Mouse (Mus musculus) inflammation-experienced regulatory T-cells (primary cell): Measurements from ENCODE around the gene Elf5. TPM values are rescaled to one million over a fixed set of nuclear protein-coding genes. Genes with fewer than 3 reads are reported as not detected.

Source experiments
- polyA plus RNA-seq, 2 experiments: library from polyadenylated mRNA; unstranded; fragments of 100-300 nt; shearing (Covaris generic); gene quantifications; one replicate each; pipeline ENCODE4 v1.2.1; 2017

Gene Elf5
- polyA plus RNA-seq: under 1 TPM; 0.48 to 0.58 TPM

GRCm38 (mm10) chr2:103411348-103411747 lies at the start of gene Elf5:
Elf5 (plus strand) TSS chr2:103411688.

GRCm38 (mm10) chr2:103484617-103485401 lies 73.3 kb downstream of the Elf5 start, which contains the start of gene Cat:
Cat (minus strand) TSS chr2:103485160.

Other genes starting within 250 kb of the Elf5 start
- 1 to 10 TPM; 1.9 to 2.4 TPM for gene Ehf, start 108.4 kb upstream of the Elf5 start, polyA plus RNA-seq
- 100 to 1,000 TPM in 1 of 2 experiments, 10 to 100 TPM in 1; 90.4 to 117 TPM for gene Cat, start 73.5 kb downstream of the Elf5 start, polyA plus RNA-seq
- 10 to 100 TPM; 46.7 to 60.9 TPM for gene Abtb2, start 154.6 kb downstream of the Elf5 start, polyA plus RNA-seq